Mouse (Mus musculus) heart, postnatal 25 days (tissue): ENCODE data around the gene Osbpl3. TPM values are rescaled to one million over a fixed set of nuclear protein-coding genes. Genes with fewer than 3 reads are reported as not detected.

Source experiments
- DNase-seq: peaks from one replicate; pipeline ENCODE4 v3.0.0; 2022; ENCODE audit warnings: low spot score
- intact Hi-C: fragments of 180-260 bp; cut with DNase I; formaldehyde crosslinking; loops from one replicate; pipeline ENCODE4 v1.15.1; 2025
- total RNA-seq, 2 experiments: library from RNA; stranded (reverse); gene quantifications; 2 replicates each; pipeline ENCODE4 v1.2.3; 2021

The Osbpl3 gene
- total RNA-seq, 2 experiments from 2014 or later = 26.1 to 33.5 TPM

DNA sequence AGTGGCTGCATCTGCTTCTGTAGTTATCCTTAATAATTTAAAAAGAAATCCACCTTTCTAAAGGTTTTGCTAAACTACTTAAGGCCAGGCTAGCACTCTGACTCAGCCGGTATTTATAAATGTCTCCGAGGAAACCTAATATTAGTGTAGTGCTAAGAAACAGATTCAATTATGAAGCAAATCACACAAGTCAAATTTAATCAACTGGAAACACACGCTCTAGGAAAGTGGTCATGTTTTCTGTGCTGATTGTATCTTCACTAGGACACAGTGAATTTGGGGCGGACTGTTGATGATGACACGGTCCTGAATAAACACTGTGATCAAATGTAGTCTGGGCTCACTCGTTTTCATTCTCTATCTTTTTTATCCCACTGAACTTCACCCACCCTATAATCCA lies 40.6 kb downstream of the Osbpl3 start:
- intact Hi-C loops = no loop called here
- no peak for DNase-seq

DNA sequence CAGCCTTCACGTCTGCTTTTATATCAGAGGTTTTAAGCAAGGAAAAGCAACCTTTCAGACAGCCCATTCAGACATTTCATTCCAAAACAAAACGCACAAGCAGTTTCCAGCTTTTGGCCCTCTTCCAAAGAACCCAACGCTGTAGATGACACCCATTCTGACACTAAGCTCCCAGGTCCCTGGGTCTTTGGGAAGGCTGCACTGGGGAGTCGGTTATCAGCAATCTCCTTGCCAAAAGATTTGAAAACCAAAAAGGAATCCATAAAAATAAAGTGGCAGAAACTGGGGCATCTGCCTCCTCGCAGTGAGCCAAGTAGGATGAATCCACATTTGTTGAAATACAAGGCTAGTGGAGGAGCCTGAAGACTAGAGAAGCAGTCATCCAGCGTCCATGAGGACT lies 41.5 kb downstream of the Osbpl3 start:
- intact Hi-C loops = no loop called here
- no peak for DNase-seq

- DNase-seq = no peak
- intact Hi-C loops = no loop called here
Measured at GRCm38 (mm10) chr6:50413381-50413780, 42.6 kb downstream of the Osbpl3 start.

DNA sequence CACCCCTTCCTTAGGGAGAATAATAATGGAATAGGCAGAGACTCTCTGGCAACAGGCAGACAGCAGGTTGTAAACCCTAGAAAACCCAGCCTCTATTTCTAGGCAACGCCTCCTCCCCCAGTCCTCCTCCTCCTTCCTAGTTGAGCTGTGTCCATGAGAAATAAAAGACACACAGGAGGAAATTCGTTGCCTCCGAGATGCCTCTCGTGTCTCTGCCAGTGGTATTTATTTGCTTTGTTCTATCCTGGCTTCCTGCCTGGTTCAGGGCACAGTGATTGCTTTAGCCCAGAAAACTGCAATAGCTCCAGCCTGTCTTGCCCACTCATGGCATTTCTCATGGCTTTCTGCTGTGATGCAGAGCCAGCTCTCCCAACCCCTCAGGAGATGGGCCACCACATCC lies 43.8 kb downstream of the Osbpl3 start:
- no peak for DNase-seq
- intact Hi-C loops = no loop called here

- intact Hi-C loops = loop anchor here (5.0 to 10.0 kb wide), 3 partner anchors 47 to 90 kb away; partner anchors contain the start of gene Osbpl3
- no peak for DNase-seq
Measured at GRCm38 (mm10) chr6:50404698-50405097, 51.3 kb downstream of the Osbpl3 start.

DNA sequence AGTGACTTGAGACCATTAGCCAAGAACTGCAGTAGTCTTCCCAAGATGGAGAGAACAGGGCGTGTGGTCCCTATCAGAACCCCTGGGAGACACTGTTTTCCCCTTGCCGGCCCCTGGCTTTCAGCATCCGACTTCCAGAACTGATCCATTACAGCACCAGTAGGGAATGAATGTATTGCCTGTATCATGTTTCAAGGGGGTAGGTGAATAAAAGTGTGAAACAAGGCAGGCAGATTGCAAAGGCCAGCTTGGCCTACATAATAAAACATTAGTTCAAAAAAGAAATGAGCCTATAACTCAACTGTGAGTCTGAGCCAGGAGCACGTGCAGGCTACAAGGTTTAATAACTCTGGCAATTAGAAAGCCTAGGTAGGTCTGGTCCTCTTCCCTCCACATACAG lies 52.5 kb downstream of the Osbpl3 start:
- intact Hi-C loops = loop anchor here (5.0 to 10.0 kb wide), 2 partner anchors 46 to 89 kb away; no protein-coding TSS in a partner anchor
- DNase-seq = no peak

- no peak for DNase-seq
- intact Hi-C loops = loop anchor here (5.0 to 10.0 kb wide), 2 partner anchors 46 to 88 kb away; no protein-coding TSS in a partner anchor
Measured at GRCm38 (mm10) chr6:50402872-50403271, 53.1 kb downstream of the Osbpl3 start.

- intact Hi-C loops = loop anchor here (5.0 to 10.0 kb wide), 2 partner anchors 43 to 85 kb away; no protein-coding TSS in a partner anchor
- DNase-seq = no peak
Measured at GRCm38 (mm10) chr6:50400234-50400633, 55.8 kb downstream of the Osbpl3 start.

- intact Hi-C loops = loop anchor here (5.0 to 10.0 kb wide), 2 partner anchors 42 to 85 kb away; no protein-coding TSS in a partner anchor
- no peak for DNase-seq
Measured at GRCm38 (mm10) chr6:50399427-50400195, 56.4 kb downstream of the Osbpl3 start.

DNA sequence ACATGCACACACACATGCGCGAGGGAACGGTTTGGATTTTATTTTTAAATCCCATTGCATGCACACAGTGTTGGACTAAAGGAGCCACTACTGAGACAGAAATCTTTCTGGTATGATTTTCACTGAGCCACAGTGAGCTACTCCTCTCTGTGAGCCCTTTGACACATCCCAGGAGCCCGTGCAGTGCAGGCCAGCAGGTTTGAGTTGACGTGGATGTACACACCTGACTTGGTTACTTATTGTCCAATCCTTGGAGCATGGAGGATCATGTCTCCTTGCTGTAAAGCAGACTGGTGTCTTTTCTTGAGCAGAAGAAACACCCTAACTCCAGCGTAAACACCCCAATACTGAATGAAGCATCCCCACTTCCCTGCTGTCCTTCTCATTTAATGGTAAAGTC lies 57.7 kb downstream of the Osbpl3 start:
- no peak for DNase-seq
- intact Hi-C loops = no loop called here

DNA sequence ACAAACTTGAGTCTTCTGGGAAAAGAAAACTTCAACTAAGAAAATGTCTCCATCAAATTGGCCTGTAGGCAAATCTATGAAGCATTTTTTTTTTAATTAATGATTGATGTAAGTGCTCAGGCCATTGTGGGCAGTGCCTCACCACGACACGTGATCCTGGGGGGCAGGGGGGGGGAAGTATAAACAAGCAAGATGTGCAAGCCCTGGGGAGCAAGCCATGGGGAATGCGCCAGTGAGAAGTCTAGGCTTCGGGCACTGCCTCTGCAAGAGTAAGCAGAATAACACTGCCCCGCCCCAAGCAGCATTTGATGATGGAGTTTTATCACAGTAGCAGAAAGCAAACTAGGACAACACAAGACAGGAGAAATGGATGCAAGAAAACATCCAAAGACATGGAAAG lies 58.9 kb downstream of the Osbpl3 start:
- intact Hi-C loops = no loop called here
- DNase-seq = no peak

GRCm38 (mm10) chr6:50395641-50396312 lies 60.2 kb downstream of the Osbpl3 start:
- no peak for DNase-seq
- intact Hi-C loops = no loop called here

DNA sequence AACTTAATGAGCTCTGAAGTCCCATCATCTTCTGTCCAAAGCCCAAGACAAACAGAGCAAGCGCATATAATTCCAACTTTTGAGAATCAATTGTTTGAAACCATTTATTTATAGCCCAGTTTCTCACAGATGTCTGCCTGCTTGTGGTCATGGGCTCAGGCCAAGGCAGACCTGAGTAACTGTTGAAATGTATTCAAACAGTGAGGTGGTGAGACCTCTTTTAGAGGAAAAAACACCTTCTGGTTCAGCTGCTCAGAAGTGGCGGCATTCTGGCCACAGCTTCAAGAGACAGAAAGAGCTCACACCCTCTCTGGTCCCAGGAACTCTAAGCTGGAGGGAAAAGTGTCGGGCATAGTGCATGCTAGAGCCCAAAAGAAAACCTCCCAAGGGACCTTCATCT lies 61.6 kb downstream of the Osbpl3 start:
- intact Hi-C loops = no loop called here
- no peak for DNase-seq

DNA sequence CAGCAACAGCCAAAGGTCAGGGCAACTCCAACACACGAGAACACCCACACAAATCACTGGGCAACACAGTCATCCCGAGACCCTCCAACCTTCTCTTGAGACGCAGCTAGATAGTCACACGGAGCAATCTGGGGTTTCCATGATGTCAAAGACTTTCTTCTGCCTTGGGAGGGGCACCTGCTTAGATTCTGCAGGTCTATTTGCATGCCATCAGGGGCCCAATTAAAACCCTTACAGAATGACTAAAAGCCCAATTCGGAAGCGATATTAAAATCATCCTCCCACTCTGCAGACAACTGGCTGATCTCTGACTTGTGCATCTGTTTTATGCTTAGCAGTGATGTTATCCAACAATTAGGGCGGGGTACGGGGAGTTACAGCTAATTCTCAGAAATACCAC lies 62.0 kb downstream of the Osbpl3 start:
- no peak for DNase-seq
- intact Hi-C loops = no loop called here

GRCm38 (mm10) chr6:50391951-50392350 lies 64.0 kb downstream of the Osbpl3 start:
- intact Hi-C loops = no loop called here
- DNase-seq = no peak

- intact Hi-C loops = no loop called here
- no peak for DNase-seq
Measured at GRCm38 (mm10) chr6:50390313-50390712, 65.7 kb downstream of the Osbpl3 start.

- DNase-seq = no peak
- intact Hi-C loops = no loop called here
Measured at GRCm38 (mm10) chr6:50387629-50388028, 68.4 kb downstream of the Osbpl3 start.

GRCm38 (mm10) chr6:50386497-50386896 lies 69.5 kb downstream of the Osbpl3 start:
- no peak for DNase-seq
- intact Hi-C loops = no loop called here

GRCm38 (mm10) chr6:50385451-50386013 lies 70.5 kb downstream of the Osbpl3 start:
- intact Hi-C loops = no loop called here
- no peak for DNase-seq

DNA sequence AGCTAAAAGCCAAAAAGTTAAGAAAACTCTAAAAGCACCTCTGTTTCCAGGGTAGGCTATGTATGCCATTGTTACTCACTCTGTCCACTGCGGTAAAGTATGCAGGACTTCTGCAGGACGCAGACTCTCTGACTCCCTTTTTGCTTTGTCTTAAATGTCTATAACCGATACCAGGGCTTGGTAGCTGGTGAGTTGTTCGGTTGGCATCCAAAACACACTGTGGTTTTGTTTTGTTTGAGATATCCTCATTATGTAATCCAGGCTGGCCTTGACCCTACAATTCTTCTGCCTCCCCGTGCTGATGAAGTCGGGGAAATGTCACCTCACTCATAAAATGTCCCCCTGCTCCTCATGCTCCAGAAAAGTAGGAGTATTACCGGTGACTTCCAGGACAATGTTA lies 73.3 kb downstream of the Osbpl3 start:
- DNase-seq = no peak
- intact Hi-C loops = no loop called here

DNA sequence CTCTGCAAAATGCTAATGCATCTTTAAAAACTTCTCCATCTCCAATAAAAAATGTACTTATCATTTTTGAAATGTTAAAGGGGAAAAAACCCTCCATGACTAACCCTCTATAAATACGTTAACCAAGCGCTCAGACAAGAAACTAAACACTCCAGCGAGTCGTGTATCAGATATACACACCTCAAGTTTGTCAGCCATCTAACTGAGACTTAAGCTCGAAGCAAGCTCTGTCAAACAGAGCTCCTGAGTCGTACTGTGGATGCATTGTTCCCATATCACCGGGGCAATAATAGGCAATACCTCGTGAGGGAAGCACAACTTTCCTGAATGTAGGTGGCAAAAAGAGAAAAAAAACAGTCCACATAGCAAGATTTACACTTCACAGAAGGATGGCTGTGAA lies 73.8 kb downstream of the Osbpl3 start:
- intact Hi-C loops = no loop called here
- no peak for DNase-seq
